Mouse (Mus musculus) mesoderm, embryonic 11.5 days (tissue): ENCODE results near the gene Plekhg3.

Experiments used
- DNase-seq: peaks from one replicate; pipeline ENCODE4 v3.0.0-alpha.2; 2012; ENCODE audit warnings: low read depth, low spot score

The Plekhg3 gene

GRCm38 (mm10) chr12:76530580-76531139, at the start of gene Plekhg3:
TSS of gene Plekhg3 (plus strand) at chr12:76530891.
- DNase-seq: no peak

- no peak for DNase-seq
Measured at GRCm38 (mm10) chr12:76482446-76482845, 48.2 kb upstream of the Plekhg3 start.

- DNase-seq: no peak
Measured at GRCm38 (mm10) chr12:76482948-76483347, 47.7 kb upstream of the Plekhg3 start.

- DNase-seq: no peak
Measured at GRCm38 (mm10) chr12:76484881-76485280, 45.8 kb upstream of the Plekhg3 start.

- DNase-seq: no peak
Measured at GRCm38 (mm10) chr12:76485381-76485780, 45.3 kb upstream of the Plekhg3 start.

- no peak for DNase-seq
Measured at GRCm38 (mm10) chr12:76486943-76487342, 43.7 kb upstream of the Plekhg3 start.

- DNase-seq: no peak
Measured at GRCm38 (mm10) chr12:76490798-76491197, 39.9 kb upstream of the Plekhg3 start.

- DNase-seq: no peak
Measured at GRCm38 (mm10) chr12:76493462-76493861, 37.2 kb upstream of the Plekhg3 start.

GRCm38 (mm10) chr12:76495381-76495780, 35.3 kb upstream of the Plekhg3 start:
- DNase-seq: no peak

GRCm38 (mm10) chr12:76496324-76496723, 34.4 kb upstream of the Plekhg3 start:
- DNase-seq: peak; percentile 83

GRCm38 (mm10) chr12:76499276-76499675, 31.4 kb upstream of the Plekhg3 start:
- DNase-seq: no peak

GRCm38 (mm10) chr12:76500055-76500454, 30.6 kb upstream of the Plekhg3 start:
- no peak for DNase-seq

- no peak for DNase-seq
Measured at GRCm38 (mm10) chr12:76500896-76501295, 29.8 kb upstream of the Plekhg3 start.

GRCm38 (mm10) chr12:76502981-76503380, 27.7 kb upstream of the Plekhg3 start:
- peak; percentile 25 for DNase-seq

- DNase-seq: no peak
Measured at GRCm38 (mm10) chr12:76506522-76506921, 24.2 kb upstream of the Plekhg3 start.

- peak; percentile 42 for DNase-seq
Measured at GRCm38 (mm10) chr12:76507791-76508190, 22.9 kb upstream of the Plekhg3 start.

GRCm38 (mm10) chr12:76508909-76509440, 21.7 kb upstream of the Plekhg3 start:
- no peak for DNase-seq

GRCm38 (mm10) chr12:76512731-76513130, 18.0 kb upstream of the Plekhg3 start:
- DNase-seq: no peak

- DNase-seq: no peak
Measured at GRCm38 (mm10) chr12:76514842-76515241, 15.8 kb upstream of the Plekhg3 start.

- no peak for DNase-seq
Measured at GRCm38 (mm10) chr12:76518000-76518399, 12.7 kb upstream of the Plekhg3 start.

GRCm38 (mm10) chr12:76518909-76519842, 11.5 kb upstream of the Plekhg3 start:
- no peak for DNase-seq

- no peak for DNase-seq
Measured at GRCm38 (mm10) chr12:76523654-76524053, 7.0 kb upstream of the Plekhg3 start.

GRCm38 (mm10) chr12:76524915-76525314, 5.8 kb upstream of the Plekhg3 start:
- no peak for DNase-seq
